Comparison of ENCODE assay signal across 12 mouse cellular contexts in genomic region chr12:112591240-112591639, GRCm38 (mm10).
"Had no signal": no experiment of that assay in that cellular context is flagged by ENCODE, and none has a peak within 500 bp of the region (broad histone marks: within the 10 kb centered on the region; RNA-seq: fewer than 3 reads in every experiment).

No protein-coding gene starts in this region.

- H3K4me2 ChIP-seq: kidney, embryonic 15.5 days; liver, embryonic 13.5 days; lung, embryonic 15.5 days; neural tube, embryonic 15.5 days had no signal

- H3K4me3 ChIP-seq: kidney, embryonic 15.5 days; limb, embryonic 10.5 days; liver, embryonic 13.5 days; lung, embryonic 15.5 days; midbrain, embryonic 10.5 days; myocyte; neural tube, embryonic 15.5 days had no signal

- H3K9ac ChIP-seq: kidney, embryonic 15.5 days; liver, postnatal 0 days; lung, embryonic 15.5 days; neural tube, embryonic 15.5 days had no signal

- H3K27ac ChIP-seq: kidney, embryonic 15.5 days; limb, embryonic 10.5 days; liver, embryonic 13.5 days; lung, embryonic 15.5 days; midbrain, embryonic 10.5 days; neural tube, embryonic 15.5 days had no signal

- H3K9me3 ChIP-seq: kidney, embryonic 15.5 days; limb, embryonic 10.5 days; liver, embryonic 13.5 days; lung, embryonic 15.5 days; midbrain, embryonic 10.5 days; neural tube, embryonic 15.5 days had no signal

- H3K36me3 ChIP-seq: kidney, embryonic 15.5 days; limb, embryonic 10.5 days; liver, embryonic 13.5 days; lung, embryonic 15.5 days; midbrain, embryonic 10.5 days; neural tube, embryonic 15.5 days had no signal

- DNase-seq: kidney, postnatal 14 days; liver, embryonic 13.5 days; liver, postnatal 0 days; midbrain, embryonic 14.5 days; right cerebral cortex, postnatal 25 days; thymus, postnatal 36 days had no signal
